Mouse (Mus musculus) macrophage (primary cell): ENCODE data around the gene Slc10a4. TPM values are rescaled to one million over a fixed set of nuclear protein-coding genes. Genes with fewer than 3 reads are reported as not detected.

Experiments used
- H3K27ac ChIP-seq: fragments of 350-480 bp; formaldehyde crosslinking; 2 replicates; pipeline ENCODE4 v1.9.0; 2021
- H3K36me3 ChIP-seq: fragments of 350-480 bp; formaldehyde crosslinking; 2 replicates; pipeline ENCODE4 v1.9.0; 2021; ENCODE audit errors: inconsistent target
- H3K4me3 ChIP-seq: fragments of 350-480 bp; formaldehyde crosslinking; 2 replicates; pipeline ENCODE4 v1.9.0; 2021; ENCODE audit errors: inconsistent target
- H3K79me2 ChIP-seq: fragments of 350-480 bp; formaldehyde crosslinking; 2 replicates; pipeline ENCODE4 v1.9.0; 2021; ENCODE audit errors: inconsistent target
- WGBS: methylation state at CpG from one replicate; pipeline ENCODE4 v1.1.7; 2026; ENCODE audit warnings: inconsistent platforms; ENCODE audit not compliant: missing documents; 5-methylcytosine and 5-hydroxymethylcytosine counted together
- polyA plus RNA-seq: library from polyadenylated mRNA; stranded (reverse); fragments of 250-400 nt; gene quantifications from 3 replicates; pipeline ENCODE4 v1.2.4, GENCODE M21; 2018; ENCODE audit warnings: inconsistent platforms
- total RNA-seq, 78 experiments: library from RNA; depleted of rRNA; stranded (reverse); fragments of 250-400 nt; gene quantifications; 1 replicate in 9 of 78; 2 replicates in 24 of 78; 3 replicates in 43 of 78; 4 replicates in 2 of 78; pipeline ENCODE4 v1.2.4; 2018; ENCODE audit warnings: inconsistent platforms in 56 of 78

Gene Slc10a4
- total RNA-seq (2018; cell fraction: chromatin; rRNA removed) = not detected
- total RNA-seq (2018; cell fraction: cytosol; rRNA removed) = not detected
- not detected for total RNA-seq (2018; cell fraction: nucleus; rRNA removed)
- not detected in 3 replicates for polyA plus RNA-seq

GRCm38 (mm10) chr5:73006784-73007581, at the start of gene Slc10a4:
Gene Slc10a4, plus strand, starts transcription at chr5:73006883.
- Histone ChIP-seq H3K36me3 (no peaks in the 10 kb centered on the region), H3K4me3 (no peak within 1 kb of the TSS), H3K27ac (no peak within 1 kb of the TSS), H3K79me2 (no peaks in the 10 kb centered on the region)
- 14% methylated on average over 58 of the region's 65 CpGs for WGBS

GRCm38 (mm10) chr5:72957281-72957680, 49.4 kb upstream of the Slc10a4 start:
- Histone ChIP-seq H3K4me3 (no peak overlapping the region), H3K36me3 (peaks cover 18% of the 10 kb centered on the region; the same call in 1 of the 2 replicates), H3K79me2 (peaks cover 30% of the 10 kb centered on the region), H3K27ac (no peak overlapping the region)
- WGBS = 96% methylated on average over 16 of the region's 17 CpGs

DNA sequence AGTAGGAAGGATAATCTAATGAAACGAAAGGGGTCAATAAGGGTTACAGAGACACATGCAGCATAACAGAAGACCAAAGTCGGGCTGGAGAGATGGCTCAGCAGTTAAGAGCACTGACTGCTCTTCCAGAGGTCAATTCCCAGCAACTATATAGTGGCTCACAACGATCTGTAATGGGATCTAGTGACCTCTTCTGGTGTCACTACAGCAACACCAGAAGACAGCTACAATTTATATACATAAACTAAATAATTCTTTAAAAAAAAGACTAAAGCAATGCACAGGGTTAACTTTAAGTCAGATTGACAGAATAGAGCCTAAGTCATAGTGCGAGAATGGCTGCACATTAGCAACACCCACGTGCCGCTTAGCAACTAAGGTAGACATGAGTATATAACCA, 46.6 kb upstream of the Slc10a4 start:
- no peak overlapping the region for H3K4me3 ChIP-seq
- H3K79me2 ChIP-seq = peaks cover 4% of the 10 kb centered on the region; the same call in 1 of the 2 replicates
- H3K27ac ChIP-seq = no peak overlapping the region
- H3K36me3 ChIP-seq = peaks cover 18% of the 10 kb centered on the region; the same call in 1 of the 2 replicates
- 93% methylated on average over 6 of the region's 6 CpGs for WGBS

GRCm38 (mm10) chr5:72965706-72966105, 41.0 kb upstream of the Slc10a4 start:
- Histone ChIP-seq H3K36me3 (peaks cover 24% of the 10 kb centered on the region; the same call in 1 of the 2 replicates), H3K4me3 (no peak overlapping the region), H3K27ac (no peak overlapping the region), H3K79me2 (no peaks in the 10 kb centered on the region)
- WGBS = 48% methylated on average over 3 of the region's 3 CpGs

GRCm38 (mm10) chr5:72972435-72972834, 34.2 kb upstream of the Slc10a4 start:
- 93% methylated on average over 4 of the region's 4 CpGs for WGBS
- no peak overlapping the region for H3K27ac ChIP-seq
- peaks cover 65% of the 10 kb centered on the region; the same call in 1 of the 2 replicates for H3K36me3 ChIP-seq
- no peaks in the 10 kb centered on the region for H3K79me2 ChIP-seq
- H3K4me3 ChIP-seq = no peak overlapping the region

DNA sequence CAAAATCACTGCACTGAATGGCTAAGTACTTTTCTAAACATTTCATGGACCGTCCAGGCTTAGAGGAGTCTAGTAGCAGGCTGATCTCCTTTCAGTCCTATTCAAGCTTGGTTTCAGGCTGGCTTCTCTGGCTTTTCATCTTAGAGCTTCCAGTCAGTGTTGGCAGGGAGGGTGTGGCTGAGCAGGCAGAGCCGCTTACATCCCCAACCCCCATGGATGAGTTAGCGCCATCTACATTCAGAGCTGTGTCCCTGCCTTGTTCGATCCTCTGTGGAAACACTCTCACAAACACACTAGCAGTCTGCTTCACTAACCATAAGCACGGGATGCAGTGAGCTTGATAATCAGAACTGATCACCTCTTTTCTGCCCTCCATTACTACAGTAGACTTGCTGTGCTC, 33.7 kb upstream of the Slc10a4 start:
- 92% methylated on average over 5 of the region's 5 CpGs for WGBS
- Histone ChIP-seq H3K79me2 (no peaks in the 10 kb centered on the region), H3K36me3 (peaks cover 66% of the 10 kb centered on the region; the same call in 1 of the 2 replicates), H3K27ac (no peak overlapping the region), H3K4me3 (no peak overlapping the region)

- WGBS = 93% methylated on average over 7 of the region's 7 CpGs
- no peak within 1 kb of the TSS for H3K4me3 ChIP-seq
- H3K36me3 ChIP-seq = peaks cover 60% of the 10 kb centered on the region
- no peak within 1 kb of the TSS for H3K27ac ChIP-seq
- H3K79me2 ChIP-seq = no peaks in the 10 kb centered on the region
These were observed 32.1 kb upstream of the Slc10a4 start, which contains the start of gene Gm10135 for GRCm38 (mm10) chr5:72974602-72975001. Gene Gm10135, minus strand, starts transcription at chr5:72974702.

DNA sequence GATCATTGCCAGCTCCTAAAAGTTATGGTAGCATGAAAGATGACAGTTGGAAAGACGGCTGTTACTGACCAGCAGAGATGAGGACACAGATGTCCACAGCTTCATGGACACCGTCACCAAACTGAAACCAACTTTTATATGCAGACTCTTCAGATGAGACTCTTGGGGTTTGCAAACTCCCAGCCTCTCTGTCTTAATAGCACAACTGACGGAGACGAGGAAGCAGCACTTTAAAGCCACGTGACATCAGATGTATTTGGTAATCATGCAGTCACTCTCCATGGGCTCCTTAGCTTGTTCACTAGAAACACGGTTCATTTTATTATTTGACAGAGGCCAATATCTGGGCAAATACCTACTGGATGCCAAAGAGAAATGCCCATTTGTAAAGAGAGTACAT, 30.7 kb upstream of the Slc10a4 start:
- H3K36me3 ChIP-seq = peaks cover 60% of the 10 kb centered on the region
- H3K4me3 ChIP-seq = no peak overlapping the region
- 82% methylated on average over 6 of the region's 6 CpGs for WGBS
- H3K27ac ChIP-seq = no peak overlapping the region
- no peaks in the 10 kb centered on the region for H3K79me2 ChIP-seq

- Histone ChIP-seq H3K79me2 (no peaks in the 10 kb centered on the region), H3K4me3 (no peak overlapping the region), H3K27ac (no peak overlapping the region), H3K36me3 (peaks cover 56% of the 10 kb centered on the region)
- 87% methylated on average over 4 of the region's 4 CpGs for WGBS
These were observed 30.1 kb upstream of the Slc10a4 start for GRCm38 (mm10) chr5:72976539-72976938.

GRCm38 (mm10) chr5:72984091-72984490, 22.6 kb upstream of the Slc10a4 start:
- H3K4me3 ChIP-seq = no peak overlapping the region
- no peaks in the 10 kb centered on the region for H3K79me2 ChIP-seq
- H3K27ac ChIP-seq = no peak overlapping the region
- 16% methylated on average over 2 of the region's 2 CpGs for WGBS
- 0 out of 2 replicates have a peak, but pooled peaks cover 5% of the 10 kb centered on the region for H3K36me3 ChIP-seq

DNA sequence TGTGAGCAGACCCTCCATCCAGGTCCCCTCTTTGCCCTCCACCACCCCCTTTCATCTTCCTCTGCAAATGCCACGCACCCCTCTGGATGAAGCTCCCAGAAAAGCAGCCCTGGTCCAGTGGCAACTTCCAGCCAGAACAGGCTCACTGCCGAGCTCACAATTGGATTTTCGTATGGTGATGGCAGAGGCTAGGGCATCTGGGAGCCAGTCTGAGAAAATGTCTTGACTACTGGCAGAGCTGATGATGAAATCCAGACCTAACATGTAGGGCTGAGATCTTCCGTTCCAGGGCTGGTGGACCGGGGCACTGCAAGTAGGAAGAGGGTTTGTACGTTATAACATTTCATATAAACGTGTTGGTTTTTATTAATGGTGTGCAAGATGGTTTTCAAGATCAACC, 18.9 kb upstream of the Slc10a4 start:
- Histone ChIP-seq H3K79me2 (no peaks in the 10 kb centered on the region), H3K36me3 (no peaks in the 10 kb centered on the region), H3K27ac (no peak overlapping the region), H3K4me3 (no peak overlapping the region)
- WGBS = 92% methylated on average over 7 of the region's 7 CpGs

DNA sequence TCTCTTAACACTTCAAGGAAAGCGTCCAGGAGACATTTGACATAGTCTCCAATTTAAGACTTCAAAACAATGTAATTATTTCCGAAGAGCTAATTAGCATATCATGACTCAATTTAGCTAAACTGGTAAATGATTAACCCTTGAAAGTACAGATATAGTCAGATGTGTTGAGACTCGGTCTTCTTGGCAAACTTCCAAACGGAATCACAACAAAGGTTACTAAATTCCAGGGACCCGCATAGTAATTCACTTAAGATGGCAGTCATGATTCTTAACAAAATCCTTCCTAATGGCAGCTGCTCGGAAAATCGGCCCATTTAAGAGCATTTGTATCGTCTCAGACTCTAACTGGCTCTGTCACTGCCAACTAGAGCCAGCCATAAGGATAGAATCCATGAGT, 16.9 kb upstream of the Slc10a4 start:
- Histone ChIP-seq H3K4me3 (no peak overlapping the region), H3K27ac (no peak overlapping the region), H3K36me3 (no peaks in the 10 kb centered on the region), H3K79me2 (no peaks in the 10 kb centered on the region)
- WGBS = 94% methylated on average over 8 of the region's 8 CpGs

DNA sequence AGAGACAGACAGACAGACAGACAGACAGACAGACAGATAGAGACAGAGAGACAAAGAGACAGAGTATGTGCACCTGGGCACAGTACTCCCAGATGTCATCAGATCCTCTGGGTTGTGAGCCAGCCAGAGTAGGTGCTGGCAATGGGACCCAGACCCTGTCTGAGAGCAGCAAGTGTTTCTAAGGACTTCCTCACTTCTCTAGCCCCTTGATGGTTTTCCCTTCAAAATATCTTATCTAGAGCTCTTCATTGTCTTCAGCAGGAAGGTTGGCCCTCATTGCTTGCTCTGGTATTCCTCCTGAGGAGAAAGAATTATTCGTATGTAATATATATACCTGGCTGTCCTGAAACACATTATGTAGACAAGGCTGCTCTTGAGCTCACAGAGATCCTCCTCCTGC, 14.2 kb upstream of the Slc10a4 start:
- H3K36me3 ChIP-seq = no peaks in the 10 kb centered on the region
- 70% methylated on average over 1 of the region's 1 CpGs for WGBS

GRCm38 (mm10) chr5:72994424-72994823, 12.3 kb upstream of the Slc10a4 start:
- H3K79me2 ChIP-seq = no peaks in the 10 kb centered on the region
- H3K4me3 ChIP-seq = no peak overlapping the region
- no peaks in the 10 kb centered on the region for H3K36me3 ChIP-seq
- H3K27ac ChIP-seq = no peak overlapping the region
- WGBS = 95% methylated on average over 8 of the region's 8 CpGs

More for the DNA sequence above, 14.2 kb upstream of the Slc10a4 start:
- H3K27ac ChIP-seq = no peak overlapping the region
- H3K79me2 ChIP-seq = no peaks in the 10 kb centered on the region
- no peak overlapping the region for H3K4me3 ChIP-seq

- Histone ChIP-seq H3K27ac (no peak overlapping the region), H3K36me3 (no peaks in the 10 kb centered on the region), H3K79me2 (no peaks in the 10 kb centered on the region), H3K4me3 (no peak overlapping the region)
- WGBS = 83% methylated on average over 2 of the region's 2 CpGs
These were observed 11.8 kb upstream of the Slc10a4 start for GRCm38 (mm10) chr5:72994928-72995327.
